Mouse (Mus musculus) cortical plate, adult 2 months (tissue): ENCODE data around the gene Ywhae.

Experiments
- CTCF ChIP-seq: fragments of 200-500 bp; IDR thresholded peaks from 2 replicates; pipeline ENCODE4 v1.5.1; 2011; ENCODE audit warnings: mild to moderate bottlenecking, control low read depth, low read length; ENCODE audit not compliant: insufficient read depth; ENCODE audit errors: extremely low read depth
- POLR2A ChIP-seq: fragments of 200-500 bp; IDR thresholded peaks from 2 replicates; pipeline ENCODE4 v1.6.1; 2011; ENCODE audit warnings: mild to moderate bottlenecking, low read length, control low read depth; ENCODE audit not compliant: insufficient read depth; ENCODE audit errors: extremely low read depth

GRCm38 (mm10) chr11:75810526-75810925, 77.9 kb downstream of the Ywhae start:
- no peak for TF ChIP-seq CTCF
- no peak for TF ChIP-seq POLR2A
